Mouse (Mus musculus) forebrain, embryonic 10.5 days (tissue): ENCODE results near the gene Sox6. TPM values are rescaled to one million over a fixed set of nuclear protein-coding genes. Genes with fewer than 3 reads are reported as not detected.

Experiments used
- DNase-seq: peaks from one replicate; pipeline ENCODE4 v3.0.0-alpha.2; 2017; ENCODE audit warnings: low spot score; ENCODE audit errors: extremely low spot score
- H3K27ac ChIP-seq: fragments of 300-500 bp; sonication (generic); 2 replicates; pipeline ENCODE4 v1.5.1; 2016; ENCODE audit warnings: mild to moderate bottlenecking
- H3K27me3 ChIP-seq: fragments of 300-500 bp; sonication (generic); 2 replicates; pipeline ENCODE4 v1.6.1; 2016; ENCODE audit warnings: mild to moderate bottlenecking; ENCODE audit not compliant: poor library complexity, severe bottlenecking
- H3K36me3 ChIP-seq: fragments of 300-500 bp; sonication (generic); replicated peaks from 2 replicates; pipeline ENCODE4 v1.6.1; 2016; ENCODE audit warnings: mild to moderate bottlenecking, moderate library complexity
- H3K4me1 ChIP-seq: fragments of 300-500 bp; sonication (generic); 2 replicates; pipeline ENCODE4 v1.6.1; 2016
- H3K4me3 ChIP-seq: fragments of 300-500 bp; sonication (generic); 2 replicates; pipeline ENCODE4 v1.5.1; 2016; ENCODE audit warnings: mild to moderate bottlenecking, moderate library complexity
- H3K9me3 ChIP-seq: fragments of 300-500 bp; sonication (generic); 2 replicates; pipeline ENCODE4 v1.6.1; 2016; ENCODE audit warnings: mild to moderate bottlenecking, moderate library complexity
- WGBS: fragments of 180-500 bp; shearing (Covaris S2); methylation state at CpG from one replicate; pipeline ENCODE4 v1.1.7; 2016; 5-methylcytosine and 5-hydroxymethylcytosine counted together
- polyA plus RNA-seq: library from polyadenylated mRNA; unstranded; fragments of >200 nt; fragmentation: Nextera tagmentation; extraction: Ambion mirVana; gene quantifications from 2 replicates; pipeline ENCODE4 v1.2.1, GENCODE M21; 2016

The Sox6 gene
- polyA plus RNA-seq, 1 experiment from 2014 or later: 77.3 TPM

- WGBS: 67% methylated on average over 10 of the region's 10 CpGs
- DNase-seq: no peak
- Histone ChIP-seq H3K9me3 (no peaks in the 10 kb centered on the region), H3K4me3 (no peak overlapping the region), H3K27ac (no peak overlapping the region), H3K4me1 (no peaks in the 10 kb centered on the region), H3K27me3 (no peaks in the 10 kb centered on the region; the same call in 1 of the 2 replicates), H3K36me3 (peaks cover 28% of the 10 kb centered on the region)
Measured at GRCm38 (mm10) chr7:115489608-115490007, 549.0 kb downstream of the Sox6 start.

GRCm38 (mm10) chr7:115486431-115486830, 552.2 kb downstream of the Sox6 start:
- Histone ChIP-seq H3K4me1 (no peaks in the 10 kb centered on the region), H3K27ac (no peak overlapping the region), H3K27me3 (no peaks in the 10 kb centered on the region; the same call in 1 of the 2 replicates), H3K36me3 (peaks cover 34% of the 10 kb centered on the region), H3K9me3 (no peaks in the 10 kb centered on the region), H3K4me3 (no peak overlapping the region)
- WGBS: 91% methylated on average over 12 of the region's 12 CpGs
- no peak for DNase-seq

- no peak overlapping the region for H3K4me3 ChIP-seq
- H3K4me1 ChIP-seq: no peaks in the 10 kb centered on the region
- 82% methylated on average over 2 of the region's 2 CpGs for WGBS
- peaks cover 34% of the 10 kb centered on the region for H3K36me3 ChIP-seq
- H3K9me3 ChIP-seq: no peaks in the 10 kb centered on the region
- no peak for DNase-seq
- H3K27me3 ChIP-seq: no peaks in the 10 kb centered on the region; the same call in 1 of the 2 replicates
- H3K27ac ChIP-seq: no peak overlapping the region
Measured at GRCm38 (mm10) chr7:115485664-115486409, 552.8 kb downstream of the Sox6 start.

GRCm38 (mm10) chr7:115477763-115478162, 560.8 kb downstream of the Sox6 start:
- H3K4me1 ChIP-seq: no peaks in the 10 kb centered on the region
- H3K27ac ChIP-seq: no peak overlapping the region
- H3K36me3 ChIP-seq: peaks cover 24% of the 10 kb centered on the region
- DNase-seq: no peak
- WGBS: 84% methylated on average over 2 of the region's 2 CpGs
- no peaks in the 10 kb centered on the region for H3K9me3 ChIP-seq
- H3K4me3 ChIP-seq: no peak overlapping the region
- no peaks in the 10 kb centered on the region for H3K27me3 ChIP-seq

GRCm38 (mm10) chr7:115476881-115477665, 561.5 kb downstream of the Sox6 start:
- 83% methylated on average over 13 of the region's 13 CpGs for WGBS
- Histone ChIP-seq H3K4me1 (peaks cover 4% of the 10 kb centered on the region), H3K4me3 (no peak overlapping the region), H3K27ac (no peak overlapping the region), H3K36me3 (peaks cover 22% of the 10 kb centered on the region), H3K9me3 (no peaks in the 10 kb centered on the region), H3K27me3 (no peaks in the 10 kb centered on the region)
- no peak for DNase-seq

- Histone ChIP-seq H3K27ac (no peak overlapping the region), H3K9me3 (no peaks in the 10 kb centered on the region), H3K36me3 (peaks cover 29% of the 10 kb centered on the region), H3K27me3 (no peaks in the 10 kb centered on the region), H3K4me1 (peaks cover 15% of the 10 kb centered on the region), H3K4me3 (no peak overlapping the region)
- DNase-seq: no peak
- WGBS: 92% methylated on average over 6 of the region's 6 CpGs
Measured at GRCm38 (mm10) chr7:115475176-115475575, 563.4 kb downstream of the Sox6 start.

GRCm38 (mm10) chr7:115474115-115474514, 564.5 kb downstream of the Sox6 start:
- H3K36me3 ChIP-seq: peaks cover 29% of the 10 kb centered on the region
- WGBS: 92% methylated on average over 9 of the region's 9 CpGs
- no peaks in the 10 kb centered on the region for H3K9me3 ChIP-seq
- H3K4me3 ChIP-seq: no peak overlapping the region
- DNase-seq: no peak
- H3K27ac ChIP-seq: no peak overlapping the region
- peaks cover 18% of the 10 kb centered on the region for H3K4me1 ChIP-seq
- no peaks in the 10 kb centered on the region for H3K27me3 ChIP-seq

- H3K4me1 ChIP-seq: peaks cover 18% of the 10 kb centered on the region
Measured at GRCm38 (mm10) chr7:115472850-115473249, 565.7 kb downstream of the Sox6 start.

GRCm38 (mm10) chr7:115471521-115471920, 567.1 kb downstream of the Sox6 start:
- Histone ChIP-seq H3K4me1 (peaks cover 18% of the 10 kb centered on the region), H3K9me3 (no peaks in the 10 kb centered on the region), H3K27me3 (no peaks in the 10 kb centered on the region), H3K36me3 (peaks cover 22% of the 10 kb centered on the region), H3K27ac (no peak overlapping the region), H3K4me3 (no peak overlapping the region)
- DNase-seq: no peak
- WGBS: 70% methylated on average over 3 of the region's 3 CpGs

More at GRCm38 (mm10) chr7:115472850-115473249, 565.7 kb downstream of the Sox6 start:
- Histone ChIP-seq H3K9me3 (no peaks in the 10 kb centered on the region), H3K4me3 (no peak overlapping the region), H3K36me3 (peaks cover 29% of the 10 kb centered on the region), H3K27ac (no peak overlapping the region), H3K27me3 (no peaks in the 10 kb centered on the region)
- DNase-seq: no peak
- WGBS: 98% methylated on average over 3 of the region's 3 CpGs

- DNase-seq: no peak
- H3K4me3 ChIP-seq: no peak overlapping the region
- peaks cover 11% of the 10 kb centered on the region for H3K4me1 ChIP-seq
- H3K9me3 ChIP-seq: peaks cover 7% of the 10 kb centered on the region
- 0 out of 2 replicates have a peak, but pooled peaks cover 10% of the 10 kb centered on the region for H3K36me3 ChIP-seq
- H3K27ac ChIP-seq: no peak overlapping the region
- 91% methylated on average over 6 of the region's 6 CpGs for WGBS
- H3K27me3 ChIP-seq: no peaks in the 10 kb centered on the region
Measured at GRCm38 (mm10) chr7:115466811-115467210, 571.8 kb downstream of the Sox6 start.

GRCm38 (mm10) chr7:115463367-115463766, 575.2 kb downstream of the Sox6 start:
- WGBS: 90% methylated on average over 2 of the region's 2 CpGs
- H3K27ac ChIP-seq: no peak overlapping the region
- H3K36me3 ChIP-seq: 0 out of 2 replicates have a peak, but pooled peaks cover 2% of the 10 kb centered on the region
- no peak overlapping the region for H3K4me3 ChIP-seq
- peaks cover 7% of the 10 kb centered on the region for H3K9me3 ChIP-seq
- DNase-seq: no peak
- no peaks in the 10 kb centered on the region for H3K4me1 ChIP-seq
- no peaks in the 10 kb centered on the region for H3K27me3 ChIP-seq

- DNase-seq: no peak
- no peaks in the 10 kb centered on the region for H3K4me1 ChIP-seq
- WGBS: 70% methylated on average over 4 of the region's 4 CpGs
Measured at GRCm38 (mm10) chr7:115462276-115462675, 576.3 kb downstream of the Sox6 start.

GRCm38 (mm10) chr7:115454988-115455387, 583.6 kb downstream of the Sox6 start:
- Histone ChIP-seq H3K27ac (no peak overlapping the region), H3K27me3 (peaks cover 23% of the 10 kb centered on the region), H3K4me3 (no peak overlapping the region), H3K4me1 (peaks cover 29% of the 10 kb centered on the region), H3K9me3 (no peaks in the 10 kb centered on the region), H3K36me3 (no peaks in the 10 kb centered on the region)
- no peak for DNase-seq
- 91% methylated on average over 5 of the region's 5 CpGs for WGBS

More at GRCm38 (mm10) chr7:115462276-115462675, 576.3 kb downstream of the Sox6 start:
- H3K27me3 ChIP-seq: no peaks in the 10 kb centered on the region
- H3K9me3 ChIP-seq: peaks cover 7% of the 10 kb centered on the region
- no peak overlapping the region for H3K27ac ChIP-seq
- H3K36me3 ChIP-seq: 0 out of 2 replicates have a peak, but pooled peaks cover 2% of the 10 kb centered on the region
- no peak overlapping the region for H3K4me3 ChIP-seq
